Mouse (Mus musculus): ENCODE measurements around the gene Gm4567.
"Not testable (repeated sequence)": the region's sequence is repeated elsewhere in the genome, so short reads cannot be mapped to it uniquely, and the experiment has no call there.

Gm4567 gene

DNA sequence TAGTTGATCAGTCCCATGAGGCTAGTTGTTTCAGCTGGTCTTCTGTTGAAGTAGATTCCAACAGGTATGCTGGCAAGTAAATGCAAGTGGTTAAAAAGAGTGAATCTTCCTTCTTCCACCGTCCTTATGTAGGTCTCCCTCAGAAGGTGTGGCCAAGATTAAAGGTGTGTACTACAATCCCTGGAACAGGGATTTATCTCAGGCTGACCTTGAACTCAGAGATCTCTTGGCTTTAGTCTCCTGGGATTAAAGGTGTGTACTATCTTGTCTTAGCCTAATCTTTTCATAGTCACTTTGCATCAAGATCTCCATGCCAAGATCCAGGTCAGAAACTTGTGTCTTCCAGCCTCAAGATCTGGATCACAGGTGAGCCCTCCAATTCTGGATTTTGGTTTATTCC, at the start of gene Gm4567:
Gene Gm4567 (minus strand): TSS at position 101 of the 400 bp plus-strand sequence.
- in situ Hi-C loops (cut with MboI, MseI): not testable (repeated sequence)

DNA sequence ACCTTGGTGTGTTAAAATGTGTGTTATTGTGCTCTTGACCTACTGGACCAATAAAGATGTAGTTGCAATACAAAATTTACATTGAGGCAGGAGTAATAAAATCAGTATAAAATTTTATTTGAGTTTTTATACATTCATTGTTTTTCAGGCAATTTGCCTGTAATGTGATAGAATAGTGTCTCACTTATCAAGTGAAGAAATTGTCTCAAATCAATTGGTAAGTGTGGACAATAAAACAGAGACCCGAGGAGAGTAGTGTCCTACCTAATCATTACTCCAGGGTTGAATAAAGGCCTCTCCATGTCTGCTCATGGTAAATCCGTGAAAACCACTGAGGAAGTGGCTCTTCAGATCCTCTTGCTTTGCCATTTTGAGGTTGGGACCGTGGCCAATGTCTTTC, 41.9 kb upstream of the Gm4567 start, which contains the start of gene Vmn1r157:
Gene Vmn1r157 (plus strand): TSS at position 301 of the 400 bp plus-strand sequence.
- in situ Hi-C loops (cut with MboI, MseI): loop anchor here (10.0 to 25.0 kb wide), 4 partner anchors 347 to 1987 kb away; partner anchors contain the start of genes Vmn1r112, Vmn1r132 and Vmn1r148

DNA sequence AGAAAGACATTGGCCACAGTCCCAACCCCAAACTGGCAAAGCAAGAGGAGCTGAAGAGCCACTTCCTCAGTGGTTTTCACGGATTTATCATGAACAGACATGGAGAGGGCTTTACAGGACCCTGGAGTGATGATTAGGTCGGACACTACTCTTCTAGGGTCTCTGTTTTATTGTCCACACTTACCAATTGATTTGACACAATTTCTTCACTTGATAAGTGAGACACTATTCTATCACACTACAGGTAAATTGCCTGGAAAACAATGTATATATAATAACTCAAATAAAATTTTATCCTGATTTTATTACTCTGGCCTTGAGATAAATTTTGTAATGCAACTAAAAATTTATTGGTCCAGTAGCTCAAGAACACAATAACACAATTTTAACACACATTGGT, 27.3 kb downstream of the Gm4567 start, which contains the start of gene Gm8693:
Gene Gm8693 (minus strand): TSS at position 101 of the 400 bp plus-strand sequence.
- in situ Hi-C loops (cut with MboI, MseI): not testable (repeated sequence)
